Mouse (Mus musculus): ENCODE measurements at regions not wholly inside any gene's neighbourhood (a gene's known extent, or its start where the extent isn't known, plus 50 kb on each side); places are given as distances from the start of the nearest gene placed in this dataset.

- no peaks in the 10 kb centered on the region for H3K9me3 ChIP-seq (replicated peaks; ENCODE audit: low read length)
- DNase-seq (ENCODE audit: extremely low read depth): no peak
- no peak overlapping the region for H3K4me3 ChIP-seq (replicated peaks in 1 of 3; ENCODE audit: low read depth in 2 of 3, low read length in 2 of 3, poor library complexity in 1 of 3)
- dilution Hi-C loops (cut with MboI; ENCODE audit: extremely low pct_ligation_motif_present, extremely low pct_unique_long_range_greater_than_20kb, low sequenced_read_pairs) (no loop called here), in situ Hi-C loops (cut with MboI; ENCODE audit: low pct_ligation_motif_present, low pct_unique_long_range_greater_than_20kb, low sequenced_read_pairs) (no loop called here)
- H3K9ac ChIP-seq (ENCODE audit: insufficient read depth, low read depth): no peak overlapping the region
- H3K79me2 ChIP-seq (replicated peaks; ENCODE audit: control insufficient read depth, extremely low read depth, insufficient read depth, poor library complexity, severe bottlenecking): no peaks in the 10 kb centered on the region
- no peaks in the 10 kb centered on the region for H3K36me3 ChIP-seq (replicated peaks in 1 of 2; ENCODE audit: control insufficient read depth in 1 of 2, insufficient read depth in 1 of 2, low read length in 1 of 2)
- no peak overlapping the region for H3K4me2 ChIP-seq (ENCODE audit: insufficient read depth, low read depth, poor library complexity, severe bottlenecking)
- TF ChIP-seq PAX5 (IDR thresholded peaks at IDR 0.05; ENCODE audit: low read length) (no peak), CHD1 (IDR thresholded peaks at IDR 0.05; ENCODE audit: low read depth, low read length) (no peak), TBP (conservative IDR thresholded peaks at IDR 0.05; ENCODE audit: low read depth, low read length) (no peak), RAD21 (IDR thresholded peaks at IDR 0.05; ENCODE audit: low read depth, low read length) (no peak), SIN3A (IDR thresholded peaks at IDR 0.05; ENCODE audit: low read length) (no peak), POLR2AphosphoS2 (IDR thresholded peaks at IDR 0.05; ENCODE audit: low read depth, low read length) (no peak), USF2 (conservative IDR thresholded peaks at IDR 0.05; ENCODE audit: low read depth, low read length) (no peak), MAX (IDR thresholded peaks at IDR 0.05; ENCODE audit: low read length) (no peak), NRF1 (IDR thresholded peaks at IDR 0.05; ENCODE audit: low read depth, low read length) (no peak), ETS1 (conservative IDR thresholded peaks at IDR 0.05; ENCODE audit: low read depth, low read length) (no peak), ZNF384 (IDR thresholded peaks at IDR 0.05; ENCODE audit: low read depth, low read length) (no peak), MAZ (IDR thresholded peaks at IDR 0.05; ENCODE audit: low read depth, low read length) (no peak), ZC3H11A (IDR thresholded peaks at IDR 0.05; ENCODE audit: low read depth, low read length) (no peak), UBTF (IDR thresholded peaks at IDR 0.05; ENCODE audit: low read depth, low read length) (no peak), BHLHE40 (IDR thresholded peaks at IDR 0.05; ENCODE audit: low read depth, low read length) (no peak), EP300 (IDR thresholded peaks at IDR 0.05; ENCODE audit: low read length) (no peak), NELFE (IDR thresholded peaks at IDR 0.05; ENCODE audit: low read depth, low read length) (no peak), CHD2 (IDR thresholded peaks at IDR 0.05; ENCODE audit: low read length) (no peak), HCFC1 (IDR thresholded peaks at IDR 0.05; ENCODE audit: low read depth, low read length) (no peak), MYC (IDR thresholded peaks at IDR 0.05; ENCODE audit: low read depth, low read length) (no peak)
- H3K27ac ChIP-seq (ENCODE audit: insufficient read depth, low read depth): no peak overlapping the region
- no peaks in the 10 kb centered on the region for H3K4me1 ChIP-seq (ENCODE audit: control insufficient read depth in 1 of 2, insufficient read depth in 2 of 2)
- H3K27me3 ChIP-seq (replicated peaks): no peaks in the 10 kb centered on the region
These were observed 3583.4 kb downstream of the 9330182O14Rik start for GRCm38 (mm10) chr15:43717559-43717958.

- dilution Hi-C loops (cut with MboI; ENCODE audit: extremely low pct_ligation_motif_present, extremely low pct_unique_long_range_greater_than_20kb, low sequenced_read_pairs): no loop called here
- H3K4me1 ChIP-seq (ENCODE audit: control insufficient read depth in 1 of 2, insufficient read depth in 2 of 2): peaks cover 0 to 5% of the 10 kb centered on the region in 2 experiments; a peak in 1 of 4 replicates
- no peak overlapping the region for H3K4me2 ChIP-seq (ENCODE audit: insufficient read depth, low read depth, poor library complexity, severe bottlenecking)
- TF ChIP-seq JUND (conservative IDR thresholded peaks at IDR 0.05; ENCODE audit: low read depth, low read length): no peak
- TF ChIP-seq TCF12 (IDR thresholded peaks at IDR 0.05; ENCODE audit: low read depth, low read length): no peak
- TF ChIP-seq HCFC1 (IDR thresholded peaks at IDR 0.05; ENCODE audit: low read depth, low read length): no peak
- TF ChIP-seq EP300 (IDR thresholded peaks at IDR 0.05; ENCODE audit: low read length): no peak
- TF ChIP-seq NRF1 (IDR thresholded peaks at IDR 0.05; ENCODE audit: low read depth, low read length): no peak
- no peak for TF ChIP-seq MAX (IDR thresholded peaks at IDR 0.05; ENCODE audit: low read length)
- TF ChIP-seq UBTF (IDR thresholded peaks at IDR 0.05; ENCODE audit: low read depth, low read length): no peak
- no peak for TF ChIP-seq KAT2A (IDR thresholded peaks at IDR 0.05; ENCODE audit: insufficient replicate concordance, low read length)
- no peak overlapping the region for H3K27ac ChIP-seq (ENCODE audit: insufficient read depth, low read depth)
- DNase-seq (ENCODE audit: extremely low read depth): peak; percentile 2
- H3K36me3 ChIP-seq (replicated peaks in 1 of 2; ENCODE audit: control insufficient read depth in 1 of 2, insufficient read depth in 1 of 2, low read length in 1 of 2): no peaks in the 10 kb centered on the region
- H3K79me2 ChIP-seq (replicated peaks; ENCODE audit: control insufficient read depth, extremely low read depth, insufficient read depth, poor library complexity, severe bottlenecking): no peaks in the 10 kb centered on the region
- no peak overlapping the region for H3K9ac ChIP-seq (ENCODE audit: insufficient read depth, low read depth)
- no peaks in the 10 kb centered on the region for H3K27me3 ChIP-seq (replicated peaks)
- no peaks in the 10 kb centered on the region for H3K9me3 ChIP-seq (replicated peaks; ENCODE audit: low read length)
- no peak overlapping the region for H3K4me3 ChIP-seq (replicated peaks in 1 of 3; ENCODE audit: low read depth in 2 of 3, low read length in 2 of 3, poor library complexity in 1 of 3)
- in situ Hi-C loops (cut with MboI; ENCODE audit: low pct_ligation_motif_present, low pct_unique_long_range_greater_than_20kb, low sequenced_read_pairs): no loop called here
These were observed 3586.8 kb downstream of the 9330182O14Rik start for GRCm38 (mm10) chr15:43720916-43721315.

Data from CH12.LX (cell line).